Mouse (Mus musculus) kidney, adult 2 months (tissue): ENCODE data around the gene Tmem185b.

Source experiments
- CTCF ChIP-seq: fragments of 200-500 bp; conservative IDR thresholded peaks from 2 replicates; pipeline ENCODE4 v1.5.1; 2011; ENCODE audit warnings: low read depth, mild to moderate bottlenecking, control low read depth, low read length, moderate library complexity, mixed read lengths; ENCODE audit not compliant: insufficient read depth, insufficient read length
- POLR2A ChIP-seq: fragments of 200-500 bp; IDR thresholded peaks from one replicate; pipeline ENCODE4 v1.6.1; 2011; ENCODE audit warnings: low read depth, low read length, control low read depth

- no peak for TF ChIP-seq CTCF
- TF ChIP-seq POLR2A: no peak
Measured at GRCm38 (mm10) chr1:119522726-119523125, 3.2 kb upstream of the Tmem185b start.
